Mouse (Mus musculus): Measurements from ENCODE around the gene Ivd. TPM values are rescaled to one million over a fixed set of nuclear protein-coding genes. Genes with fewer than 3 reads are reported as not detected.

Gene Ivd
- polyA plus RNA-seq, 1 experiment from 2014 or later = 35.8 TPM

DNA sequence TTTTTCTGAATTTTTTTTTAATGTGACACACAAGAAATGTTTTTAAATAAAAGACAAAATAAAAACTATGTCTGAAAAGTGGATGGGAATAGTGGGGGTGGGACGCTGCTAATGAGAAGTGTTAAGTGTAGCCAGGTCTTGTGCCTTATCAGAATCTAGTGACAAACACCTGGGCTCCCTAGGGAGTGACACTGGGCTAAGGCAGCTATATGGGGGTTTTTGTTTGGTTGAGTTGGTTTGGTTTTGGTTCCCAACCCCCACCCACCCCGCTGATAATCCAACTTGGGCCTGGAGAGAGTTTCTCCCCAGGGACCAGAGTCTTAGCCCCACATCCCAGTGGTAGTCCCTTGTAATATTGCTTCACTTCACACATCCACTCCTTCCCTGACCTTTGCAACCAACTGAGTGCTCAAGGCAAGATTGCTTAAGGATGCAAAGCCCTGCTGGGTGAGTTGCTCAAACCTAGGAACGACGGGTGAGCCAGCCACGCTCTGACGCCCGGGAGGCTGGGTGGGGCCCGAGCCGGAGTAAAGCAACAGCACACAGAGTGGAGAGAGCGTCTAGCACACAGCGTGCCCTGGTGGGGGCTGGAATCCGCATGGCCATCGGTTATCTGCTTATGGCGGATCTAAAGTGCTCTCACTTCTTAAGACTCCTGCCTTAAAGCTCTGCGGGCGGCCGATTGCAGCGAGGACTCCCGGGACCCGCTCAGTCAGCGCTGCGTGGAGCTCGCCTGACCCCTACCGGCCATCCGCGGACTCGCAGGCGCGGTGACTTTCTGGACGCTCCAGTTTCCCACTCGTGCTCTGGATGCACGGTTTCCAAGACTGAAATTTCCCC is 21.3 kb downstream of the Ivd start:
- Histone ChIP-seq H3K4me2 (peak overlapping the region; percentile 86), H3K27ac (replicated peaks) (peak overlapping the region; percentile 63), H3K36me3 (replicated peaks) (peaks cover 3% of the 10 kb centered on the region; the same call in 1 of the 2 replicates), H3K4me1 (replicated peaks) (peaks cover 37% of the 10 kb centered on the region), H3K4me3 (replicated peaks) (peak overlapping the region; percentile 56), H3K27me3 (peaks cover 12% of the 10 kb centered on the region), H3K9me3 (replicated peaks) (no peaks in the 10 kb centered on the region), H3K9ac (peak overlapping the region; percentile 56)
- peak; percentile 20 for ATAC-seq (ENCODE audit: insufficient read depth)
- 3% methylated on average over 32 of the region's 32 CpGs for WGBS (ENCODE audit: insufficient replicate concordance)

DNA sequence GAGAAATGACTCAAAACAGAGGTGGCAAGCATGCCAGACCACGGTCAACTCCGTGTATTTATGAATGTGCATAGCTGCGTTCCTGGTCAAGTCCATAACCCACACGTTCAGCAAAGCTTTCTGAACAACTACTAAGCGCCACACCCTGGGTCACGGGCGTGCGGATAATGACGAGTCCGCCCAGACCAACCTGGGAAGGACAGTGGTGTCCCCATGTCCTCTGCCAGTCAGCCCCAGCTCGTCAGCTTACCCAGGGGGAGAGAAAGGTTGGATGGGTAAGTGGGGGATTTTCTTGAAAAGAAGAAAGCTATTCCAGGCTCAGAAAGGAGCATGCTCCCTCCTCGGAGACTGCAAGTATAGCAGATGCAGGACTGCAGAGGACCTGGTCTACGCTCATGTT is 25.7 kb downstream of the Ivd start:
- peak overlapping the region; percentile 91 for H3K27ac ChIP-seq (replicated peaks)
- peaks cover 52% of the 10 kb centered on the region for H3K4me1 ChIP-seq (replicated peaks)
- no peaks in the 10 kb centered on the region for H3K36me3 ChIP-seq (replicated peaks)
- 36% methylated on average over 13 of the region's 13 CpGs for WGBS (ENCODE audit: insufficient replicate concordance)
- H3K4me3 ChIP-seq (replicated peaks) = peak overlapping the region; percentile 48
- peaks cover 36% of the 10 kb centered on the region for H3K27me3 ChIP-seq
- peak overlapping the region; percentile 86 for H3K4me2 ChIP-seq
- ATAC-seq (ENCODE audit: insufficient read depth) = peak; percentile 69
- no peaks in the 10 kb centered on the region for H3K9me3 ChIP-seq (replicated peaks)
- peak overlapping the region; percentile 51 for H3K9ac ChIP-seq

DNA sequence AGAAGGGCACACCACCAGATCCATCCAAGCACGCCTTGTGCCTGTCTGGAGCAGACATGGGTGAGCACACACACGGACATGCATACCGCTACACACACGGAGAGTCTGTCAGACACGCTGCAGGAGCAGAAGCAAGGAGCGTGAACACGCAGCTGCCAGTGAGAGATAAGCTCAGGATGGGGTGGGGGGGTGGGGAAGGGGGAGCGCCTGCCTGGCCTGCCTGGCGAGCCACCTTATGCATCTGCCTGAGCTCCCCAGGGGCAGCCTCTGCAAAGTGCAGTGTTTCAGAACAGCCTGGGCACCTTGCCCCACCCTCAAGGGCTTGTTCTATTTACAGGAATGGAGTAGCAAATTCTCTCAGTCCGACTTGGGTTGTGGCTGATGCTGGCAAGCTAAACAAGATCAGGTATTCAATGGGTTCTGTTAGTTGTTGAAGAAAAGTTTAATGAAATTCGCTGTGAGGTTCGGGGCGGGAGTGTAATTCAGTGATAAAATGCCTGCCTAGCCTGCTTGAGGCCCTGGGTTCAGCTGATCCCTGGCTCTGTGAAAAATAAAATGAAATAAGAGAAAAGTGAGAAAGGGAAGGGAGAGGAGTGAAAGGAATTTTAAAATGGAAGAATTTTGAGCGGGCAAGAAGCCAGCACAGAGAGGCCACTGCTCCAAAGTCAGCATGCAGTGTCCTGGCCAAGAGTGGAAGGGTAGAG is 26.2 kb downstream of the Ivd start:
- 6% methylated on average over 14 of the region's 14 CpGs for WGBS (ENCODE audit: insufficient replicate concordance)
- ATAC-seq (ENCODE audit: insufficient read depth) = peak; percentile 90
- Histone ChIP-seq H3K27ac (replicated peaks) (peak overlapping the region; percentile 91), H3K4me2 (peak overlapping the region; percentile 86), H3K27me3 (peaks cover 41% of the 10 kb centered on the region), H3K4me1 (replicated peaks) (peaks cover 46% of the 10 kb centered on the region), H3K4me3 (replicated peaks) (peak overlapping the region; percentile 48), H3K9ac (peak overlapping the region; percentile 51), H3K36me3 (replicated peaks) (no peaks in the 10 kb centered on the region), H3K9me3 (replicated peaks) (no peaks in the 10 kb centered on the region)

DNA sequence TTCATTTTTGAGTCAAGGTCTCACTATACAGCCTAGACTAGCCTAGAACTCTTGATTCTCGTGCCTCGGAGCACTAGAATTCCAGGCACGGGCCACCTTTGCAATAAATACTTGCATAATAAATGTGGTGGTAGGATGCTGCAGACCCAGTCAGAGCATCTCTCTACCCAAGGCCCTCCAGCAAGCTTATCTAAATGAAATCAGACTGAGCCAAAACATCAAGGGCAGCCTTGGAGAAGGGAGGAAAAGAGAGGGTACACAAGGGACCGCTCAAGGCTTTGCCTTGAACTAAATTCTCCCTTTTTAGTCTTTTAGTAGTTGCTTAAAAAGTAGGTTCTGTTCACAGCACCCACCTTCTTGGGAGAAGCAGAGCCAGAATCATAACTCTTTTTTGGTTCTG is 29.4 kb downstream of the Ivd start:
- 78% methylated on average over 4 of the region's 4 CpGs for WGBS (ENCODE audit: insufficient replicate concordance)
- Histone ChIP-seq H3K27ac (replicated peaks) (no peak overlapping the region), H3K27me3 (peaks cover 66% of the 10 kb centered on the region), H3K36me3 (replicated peaks) (no peaks in the 10 kb centered on the region), H3K4me2 (no peak overlapping the region), H3K4me3 (replicated peaks) (no peak overlapping the region), H3K4me1 (replicated peaks) (peaks cover 39% of the 10 kb centered on the region), H3K9me3 (replicated peaks) (no peaks in the 10 kb centered on the region), H3K9ac (no peak overlapping the region)
- ATAC-seq (ENCODE audit: insufficient read depth) = no peak

DNA sequence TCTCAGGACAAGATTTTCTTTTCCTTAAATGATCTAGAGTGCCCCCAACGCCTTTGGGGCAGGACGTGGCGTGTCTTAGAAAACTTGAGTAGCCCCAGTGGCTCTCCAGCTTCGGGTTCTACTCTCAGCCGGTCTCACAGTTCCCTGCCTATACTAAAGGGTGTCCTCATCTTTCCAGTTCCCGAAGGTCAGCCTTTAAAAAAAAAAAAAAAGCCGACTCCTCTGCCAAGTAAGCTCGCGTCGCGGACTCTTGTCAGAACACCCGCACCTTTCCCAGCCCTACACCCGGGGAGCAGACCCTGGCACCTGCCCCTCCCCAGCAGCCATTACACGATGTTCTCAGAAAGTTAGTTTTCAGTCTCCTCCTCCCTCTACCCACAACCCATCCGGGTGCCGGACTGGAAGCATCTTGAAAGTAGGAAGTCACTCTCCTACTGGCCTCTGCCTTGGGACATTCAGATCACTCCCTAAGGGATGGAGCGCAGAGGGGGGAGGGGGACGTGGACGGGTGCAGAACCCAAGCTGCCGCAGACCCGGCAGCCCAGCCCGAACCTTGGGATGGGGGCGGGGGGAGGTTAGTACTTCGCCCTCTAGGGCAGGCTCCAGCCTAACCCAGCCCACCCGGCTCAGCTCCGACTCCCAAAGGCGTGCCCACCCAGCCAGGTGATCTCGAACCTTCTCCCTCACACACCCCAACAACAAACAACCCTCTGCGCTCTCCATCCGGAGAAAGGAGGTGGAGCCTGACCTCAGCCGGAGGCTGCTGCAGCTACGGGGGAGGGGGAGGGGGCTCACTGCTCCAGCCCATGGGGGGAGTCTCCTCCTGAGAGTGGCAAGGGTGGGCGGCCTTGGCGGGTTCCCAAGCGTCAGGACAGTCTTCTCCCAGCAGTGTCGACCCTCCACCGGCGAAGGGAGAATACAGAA is 34.5 kb downstream of the Ivd start:
- H3K27me3 ChIP-seq = peaks cover 98% of the 10 kb centered on the region
- 3% methylated on average over 38 of the region's 38 CpGs for WGBS (ENCODE audit: insufficient replicate concordance)
- no peak overlapping the region for H3K9ac ChIP-seq
- peak overlapping the region; percentile 63 for H3K4me2 ChIP-seq
- no peaks in the 10 kb centered on the region for H3K9me3 ChIP-seq (replicated peaks)
- H3K27ac ChIP-seq (replicated peaks) = no peak overlapping the region
- H3K36me3 ChIP-seq (replicated peaks) = no peaks in the 10 kb centered on the region
- peak overlapping the region; percentile 44 for H3K4me3 ChIP-seq (replicated peaks)
- no peak for ATAC-seq (ENCODE audit: insufficient read depth)
- peaks cover 41% of the 10 kb centered on the region for H3K4me1 ChIP-seq (replicated peaks)

DNA sequence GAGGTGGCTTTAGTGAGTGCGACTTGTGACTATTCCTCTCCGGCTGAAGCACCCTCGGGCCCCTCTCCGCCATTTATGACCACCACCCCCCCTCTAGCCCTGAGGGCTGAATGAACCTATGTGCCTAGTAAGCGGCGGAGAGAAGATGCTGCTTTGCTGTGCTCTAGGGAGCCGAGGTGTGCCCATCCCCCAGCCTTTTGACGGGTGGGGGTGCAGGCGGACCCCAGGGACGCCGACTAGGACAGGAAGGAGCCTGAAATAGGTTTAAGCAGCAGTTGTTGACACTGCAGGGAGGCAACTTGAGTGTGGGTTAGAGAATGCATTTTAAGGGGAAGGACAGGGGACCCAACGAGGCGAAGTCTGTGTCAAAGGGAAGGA is 35.1 kb downstream of the Ivd start:
- no peak for ATAC-seq (ENCODE audit: insufficient read depth)
- Histone ChIP-seq H3K4me3 (replicated peaks) (peak overlapping the region; percentile 44), H3K27me3 (peaks cover 92% of the 10 kb centered on the region), H3K36me3 (replicated peaks) (no peaks in the 10 kb centered on the region), H3K9ac (no peak overlapping the region), H3K27ac (replicated peaks) (no peak overlapping the region), H3K9me3 (replicated peaks) (no peaks in the 10 kb centered on the region), H3K4me1 (replicated peaks) (peaks cover 42% of the 10 kb centered on the region), H3K4me2 (peak overlapping the region; percentile 63)
- WGBS (ENCODE audit: insufficient replicate concordance) = 1% methylated on average over 13 of the region's 13 CpGs

GRCm38 (mm10) chr2:118897392-118897791 is 35.6 kb downstream of the Ivd start:
- peaks cover 91% of the 10 kb centered on the region for H3K27me3 ChIP-seq
- no peak for ATAC-seq (ENCODE audit: insufficient read depth)
- peak overlapping the region; percentile 63 for H3K4me2 ChIP-seq
- no peak overlapping the region for H3K27ac ChIP-seq (replicated peaks)
- H3K9me3 ChIP-seq (replicated peaks) = no peaks in the 10 kb centered on the region
- H3K9ac ChIP-seq = no peak overlapping the region
- H3K4me3 ChIP-seq (replicated peaks) = peak overlapping the region; percentile 44; the same call in 1 of the 2 replicates
- WGBS (ENCODE audit: insufficient replicate concordance) = 5% methylated on average over 7 of the region's 7 CpGs
- no peaks in the 10 kb centered on the region for H3K36me3 ChIP-seq (replicated peaks)
- H3K4me1 ChIP-seq (replicated peaks) = peaks cover 47% of the 10 kb centered on the region

- no peaks in the 10 kb centered on the region for H3K36me3 ChIP-seq (replicated peaks)
- H3K4me1 ChIP-seq (replicated peaks) = peaks cover 51% of the 10 kb centered on the region
- H3K9me3 ChIP-seq (replicated peaks) = no peaks in the 10 kb centered on the region
- 2% methylated on average over 11 of the region's 11 CpGs for WGBS (ENCODE audit: insufficient replicate concordance)
- no peak overlapping the region for H3K4me2 ChIP-seq
- H3K27ac ChIP-seq (replicated peaks) = no peak overlapping the region
- no peak overlapping the region for H3K9ac ChIP-seq
- H3K27me3 ChIP-seq = peaks cover 91% of the 10 kb centered on the region
- no peak for ATAC-seq (ENCODE audit: insufficient read depth)
- H3K4me3 ChIP-seq (replicated peaks) = no peak overlapping the region
These were observed 36.1 kb downstream of the Ivd start for GRCm38 (mm10) chr2:118897808-118898207.

- no peak overlapping the region for H3K9ac ChIP-seq
- no peak overlapping the region for H3K27ac ChIP-seq (replicated peaks)
- ATAC-seq (ENCODE audit: insufficient read depth) = no peak
- H3K4me1 ChIP-seq (replicated peaks) = peaks cover 60% of the 10 kb centered on the region
- 16% methylated on average over 4 of the region's 4 CpGs for WGBS (ENCODE audit: insufficient replicate concordance)
- H3K4me3 ChIP-seq (replicated peaks) = no peak overlapping the region
- H3K9me3 ChIP-seq (replicated peaks) = no peaks in the 10 kb centered on the region
- H3K27me3 ChIP-seq = peaks cover 90% of the 10 kb centered on the region
- no peaks in the 10 kb centered on the region for H3K36me3 ChIP-seq (replicated peaks)
- no peak overlapping the region for H3K4me2 ChIP-seq
These were observed 37.0 kb downstream of the Ivd start for GRCm38 (mm10) chr2:118898771-118899170.

GRCm38 (mm10) chr2:118899306-118899705 is 37.6 kb downstream of the Ivd start:
- no peaks in the 10 kb centered on the region for H3K36me3 ChIP-seq (replicated peaks)
- peaks cover 84% of the 10 kb centered on the region for H3K27me3 ChIP-seq
- no peak overlapping the region for H3K4me2 ChIP-seq
- H3K9ac ChIP-seq = no peak overlapping the region
- no peaks in the 10 kb centered on the region for H3K9me3 ChIP-seq (replicated peaks)
- no peak overlapping the region for H3K4me3 ChIP-seq (replicated peaks)
- WGBS (ENCODE audit: insufficient replicate concordance) = 26% methylated on average over 7 of the region's 7 CpGs
- peaks cover 66% of the 10 kb centered on the region for H3K4me1 ChIP-seq (replicated peaks)
- H3K27ac ChIP-seq (replicated peaks) = no peak overlapping the region
- no peak for ATAC-seq (ENCODE audit: insufficient read depth)

All from liver, embryonic 15.5 days (tissue).